ENCODE assay signal across 8 mouse cellular contexts in genomic region chr14:28057885-28058860, GRCm38 (mm10).
DNase-seq lines count a peak whose midpoint lies in the region; ATAC-seq lines count a peak whose summit lies in the region.

No protein-coding gene starts in this region.

- DNase-seq in adrenal gland, adult 2 months = peak; percentile 9
- DNase-seq in adrenal gland, adult 8-10 months = no peak
- peak; percentile 48 for DNase-seq in NIH3T3 (ENCODE audit: low read depth)
- peak; percentile 50 for DNase-seq in gastrocnemius, postnatal 10 days
- no peak for DNase-seq in spleen, postnatal 10 days (ENCODE audit: low spot score in 2 of 2)

- no peak overlapping the region for H3K9ac ChIP-seq in intestine, embryonic 16.5 days (ENCODE audit: low read depth, low read length)
- no peak overlapping the region for H3K9ac ChIP-seq in midbrain, embryonic 13.5 days (replicated peaks)

- no peaks in the 10 kb centered on the region for H3K9me3 ChIP-seq in intestine, embryonic 16.5 days (ENCODE audit: control insufficient read depth, low read length)
- H3K9me3 ChIP-seq in midbrain, embryonic 13.5 days = no peaks in the 10 kb centered on the region

- H3K4me1 ChIP-seq in intestine, embryonic 16.5 days (ENCODE audit: control insufficient read depth, insufficient read depth, low read length) = peaks cover 4% of the 10 kb centered on the region; the same call in 1 of the 2 replicates
- H3K4me1 ChIP-seq in midbrain, embryonic 13.5 days (replicated peaks) = peaks cover 22% of the 10 kb centered on the region

- H3K4me3 ChIP-seq in intestine, embryonic 16.5 days (ENCODE audit: low read length) = no peak overlapping the region
- H3K4me3 ChIP-seq in midbrain, embryonic 13.5 days (replicated peaks) = no peak overlapping the region

- no peaks in the 10 kb centered on the region for H3K27me3 ChIP-seq in intestine, embryonic 16.5 days (replicated peaks; ENCODE audit: control insufficient read depth, insufficient read depth, low read length)
- no peaks in the 10 kb centered on the region; the same call in 1 of the 2 replicates for H3K27me3 ChIP-seq in midbrain, embryonic 13.5 days

- 22% methylated on average over 18 of the region's 18 CpGs for WGBS in intestine, embryonic 16.5 days
- 9% methylated on average over 18 of the region's 18 CpGs for WGBS in midbrain, embryonic 13.5 days

- H3K4me2 ChIP-seq in intestine, embryonic 16.5 days (ENCODE audit: low read depth, low read length) = no peak overlapping the region
- peak overlapping the region; percentile 7; the same call in 1 of the 2 replicates for H3K4me2 ChIP-seq in midbrain, embryonic 13.5 days (replicated peaks)

- ATAC-seq in intestine, embryonic 16.5 days = peak; percentile 55
- ATAC-seq in midbrain, embryonic 13.5 days = peak; percentile 79
- no peak for ATAC-seq in megakaryocyte, adult 5-6 weeks (ENCODE audit: poor library complexity, severe bottlenecking)

- peak overlapping the region; percentile 5; the same call in 1 of the 2 replicates for H3K27ac ChIP-seq in intestine, embryonic 16.5 days (ENCODE audit: low read length)
- H3K27ac ChIP-seq in midbrain, embryonic 13.5 days = peak overlapping the region; percentile 54

- no peaks in the 10 kb centered on the region for H3K36me3 ChIP-seq in intestine, embryonic 16.5 days (ENCODE audit: control insufficient read depth, insufficient read depth, low read length)
- H3K36me3 ChIP-seq in midbrain, embryonic 13.5 days = no peaks in the 10 kb centered on the region

Comparison
In these comparisons a context has a peak if more than half of its experiments do, and no peak if none do; other contexts are left out.
1. DNase-seq: peak in adrenal gland, adult 2 months (single experiment), NIH3T3 (single experiment) and gastrocnemius, postnatal 10 days (single experiment); none in adrenal gland, adult 8-10 months (single experiment) and spleen, postnatal 10 days (0 of 2).